30 mouse cellular contexts compared by ENCODE assay signal in the genomic region with DNA sequence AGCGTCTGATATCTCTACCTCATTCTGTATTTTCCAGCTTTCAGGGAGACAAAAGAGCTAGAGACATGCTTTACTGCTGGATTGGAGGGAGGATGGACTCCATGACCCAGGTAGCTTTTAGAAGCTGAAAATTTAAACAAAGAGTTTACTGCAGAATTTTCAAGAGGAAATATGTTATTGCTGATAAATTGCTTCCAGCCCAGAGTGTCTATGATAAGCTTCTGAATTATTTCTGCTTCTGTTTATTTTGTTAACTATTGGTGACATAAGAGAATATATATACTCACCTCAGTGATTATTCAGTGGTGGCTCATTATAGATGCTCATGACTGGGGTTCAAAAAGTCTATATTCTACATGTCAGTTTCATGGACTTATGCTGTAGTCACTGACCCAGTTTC.
"Had no signal": no experiment of that assay in that cellular context is flagged by ENCODE, and none has a peak within 500 bp of the region (broad histone marks: within the 10 kb centered on the region; RNA-seq: fewer than 3 reads in every experiment).

No protein-coding gene starts in this region.

- H3K27me3 ChIP-seq: heart, embryonic 12.5 days; heart, embryonic 13.5 days; heart, embryonic 15.5 days; hindbrain, embryonic 12.5 days; hindbrain, embryonic 13.5 days; hindbrain, embryonic 15.5 days; intestine, embryonic 15.5 days; kidney, embryonic 15.5 days had no signal

- H3K36me3 ChIP-seq: heart, embryonic 10.5 days; heart, embryonic 12.5 days; heart, embryonic 13.5 days; heart, embryonic 15.5 days; hindbrain, embryonic 10.5 days; hindbrain, embryonic 12.5 days; hindbrain, embryonic 13.5 days; hindbrain, embryonic 15.5 days; intestine, embryonic 15.5 days; kidney, embryonic 15.5 days had no signal

- H3K4me1 ChIP-seq: heart, embryonic 10.5 days; heart, embryonic 12.5 days; heart, embryonic 13.5 days; heart, embryonic 15.5 days; hindbrain, embryonic 10.5 days; hindbrain, embryonic 12.5 days; hindbrain, embryonic 13.5 days; hindbrain, embryonic 15.5 days; intestine, embryonic 15.5 days; kidney, embryonic 15.5 days had no signal

- DNase-seq: heart, postnatal 10 days; heart, postnatal 14 days; heart, postnatal 36 days; heart, postnatal 4 days; kidney, adult 11 months; kidney, adult 18-20 months; kidney, adult 2 months; kidney, adult 8-10 months; kidney, postnatal 10 days; kidney, postnatal 14 days; kidney, postnatal 25 days; kidney, postnatal 36 days; kidney, postnatal 4 days; layer of hippocampus, adult 9-11 months; layer of hippocampus, postnatal 36 days had no signal

- H3K27ac ChIP-seq: heart, embryonic 10.5 days; heart, embryonic 13.5 days; heart, embryonic 15.5 days; hindbrain, embryonic 10.5 days; hindbrain, embryonic 12.5 days; hindbrain, embryonic 13.5 days; hindbrain, embryonic 14.5 days; hindbrain, embryonic 15.5 days; hindbrain, postnatal 0 days; intestine, embryonic 15.5 days; kidney, embryonic 15.5 days; kidney, postnatal 0 days; layer of hippocampus, adult 2 months; left cerebral cortex, adult 2 months had no signal

- H3K9me3 ChIP-seq: heart, embryonic 10.5 days; heart, embryonic 12.5 days; heart, embryonic 13.5 days; heart, embryonic 15.5 days; hindbrain, embryonic 10.5 days; hindbrain, embryonic 12.5 days; hindbrain, embryonic 13.5 days; hindbrain, embryonic 15.5 days; intestine, embryonic 15.5 days; kidney, embryonic 15.5 days had no signal

- H3K4me3 ChIP-seq: heart, embryonic 10.5 days; heart, embryonic 12.5 days; heart, embryonic 13.5 days; heart, embryonic 15.5 days; hindbrain, embryonic 10.5 days; hindbrain, embryonic 12.5 days; hindbrain, embryonic 13.5 days; hindbrain, embryonic 15.5 days; intestine, embryonic 15.5 days; kidney, embryonic 15.5 days; layer of hippocampus, adult 2 months; left cerebral cortex, adult 2 months had no signal

- H3K9ac ChIP-seq: heart, embryonic 12.5 days; heart, embryonic 13.5 days; heart, embryonic 15.5 days; hindbrain, embryonic 12.5 days; hindbrain, embryonic 13.5 days; hindbrain, embryonic 14.5 days; hindbrain, embryonic 15.5 days; intestine, embryonic 15.5 days; kidney, embryonic 15.5 days had no signal
